Mouse (Mus musculus): ENCODE results near the gene Fibcd1. TPM values are rescaled to one million over a fixed set of nuclear protein-coding genes. Genes with fewer than 3 reads are reported as not detected.
A peak's percentile ranks its signal among the peaks of the same experiment; 100 is the strongest.

Gene Fibcd1
- total RNA-seq (2021): not detected
- long read RNA-seq, experiment 1: 0 reads
- long read RNA-seq, experiment 2, partial matches to known transcripts: 0 of 1 reads
- long read RNA-seq, experiment 2, other reads (novel, unspliced or antisense): 1 of 1 reads

DNA sequence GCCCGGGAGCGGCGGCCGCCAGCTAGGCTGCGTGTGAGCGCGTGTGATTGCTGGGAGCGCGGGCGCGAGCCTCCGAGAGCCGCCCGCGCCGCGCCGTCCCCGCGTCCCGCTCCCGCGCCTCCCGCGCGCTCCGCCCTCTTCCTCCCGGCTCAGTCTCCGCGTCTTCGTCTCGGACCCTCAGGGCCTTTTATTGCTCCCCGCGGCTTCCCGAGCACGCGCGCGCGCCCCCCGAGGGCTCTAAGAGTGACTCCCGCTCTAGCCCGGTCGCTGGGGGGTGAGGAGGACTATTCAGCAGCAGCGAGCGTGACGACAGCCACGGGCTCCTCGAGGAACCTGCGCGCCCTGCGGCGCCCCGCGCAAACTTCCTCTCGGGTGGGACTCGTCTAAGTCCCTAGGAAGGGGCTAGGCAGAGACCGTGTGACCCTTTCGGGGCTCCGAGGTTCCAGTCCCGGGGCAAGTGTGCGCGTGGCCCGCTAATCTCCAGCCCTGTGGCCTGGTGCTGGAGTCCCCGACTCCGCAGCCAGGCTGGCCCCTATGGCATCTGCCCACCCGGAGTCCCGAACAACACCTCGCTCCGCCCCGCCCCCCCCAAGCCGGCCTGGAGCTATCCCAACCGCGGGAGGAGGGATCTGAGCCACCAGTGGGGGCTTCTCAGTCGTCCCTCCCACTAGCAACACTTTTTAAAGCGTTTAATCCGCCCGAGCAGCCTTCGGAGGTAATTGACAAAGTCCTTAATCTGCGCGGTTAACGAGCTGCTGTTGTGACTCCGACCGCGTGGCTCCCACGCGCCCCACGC is at the start of gene Fibcd1:
Gene Fibcd1, minus strand, starts transcription at position 110 of the 796 bp plus-strand sequence.
- intact Hi-C loops (cut with DNase I): no loop called here

GRCm38 (mm10) chr2:31894221-31894870 is 48.5 kb upstream of the Fibcd1 start:
- intact Hi-C loops (cut with DNase I): no loop called here
- DNase-seq: peak in 1 of 2 experiments; percentile 40

More for the DNA sequence above, at the start of gene Fibcd1:
- DNase-seq: no peak

DNA sequence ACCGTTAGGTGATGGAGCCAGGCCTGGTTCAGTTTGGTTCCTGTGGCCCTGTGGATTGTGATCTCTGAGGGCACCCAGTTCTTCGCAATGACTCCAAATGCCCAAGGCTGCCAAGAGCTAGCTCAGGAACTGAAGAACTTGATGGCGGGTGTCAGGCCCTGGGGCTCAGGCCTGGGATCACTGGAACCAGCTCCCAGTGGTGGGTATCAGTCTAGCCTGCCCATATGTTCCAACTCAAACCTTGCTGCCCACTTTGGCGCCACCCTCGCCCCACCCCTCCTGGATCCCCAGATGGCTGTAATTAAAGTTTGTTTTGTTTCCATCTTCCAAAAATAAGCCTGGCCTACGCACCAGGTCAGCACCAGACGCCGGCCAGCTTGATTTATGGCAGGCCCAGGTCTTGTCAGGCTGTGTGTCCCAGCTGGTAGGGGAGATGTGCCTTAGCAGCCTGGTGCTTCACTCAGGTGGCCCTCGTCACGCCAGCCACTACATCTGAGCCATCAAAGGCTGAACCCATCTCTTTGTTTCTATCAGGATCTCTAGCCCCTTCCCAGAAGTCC is 47.4 kb upstream of the Fibcd1 start:
- DNase-seq: peak; percentile 23 to 39
- intact Hi-C loops (cut with DNase I): no loop called here

DNA sequence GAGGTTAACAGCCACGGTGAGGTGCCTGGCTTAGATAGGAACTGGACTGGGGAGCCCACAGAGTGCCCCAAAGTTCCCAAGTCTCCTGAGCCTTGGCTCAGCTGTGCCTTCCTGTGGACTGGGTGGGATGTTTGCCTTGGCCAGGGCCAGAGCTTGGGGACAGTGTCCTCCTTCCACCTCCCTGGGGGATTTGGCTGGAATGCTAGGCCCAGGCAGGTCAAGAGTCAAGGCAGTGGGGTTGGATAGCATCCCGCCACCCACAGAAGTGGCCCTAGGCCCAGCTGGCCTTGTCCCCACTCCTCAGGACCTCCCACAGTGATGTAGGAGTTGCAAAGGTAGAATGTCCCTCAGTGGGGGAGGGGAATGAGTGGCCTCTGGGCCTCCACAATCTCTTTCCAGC is 45.4 kb upstream of the Fibcd1 start:
- no peak for DNase-seq
- intact Hi-C loops (cut with DNase I): no loop called here

- no peak for DNase-seq
- intact Hi-C loops (cut with DNase I): no loop called here
These were observed 43.1 kb upstream of the Fibcd1 start for GRCm38 (mm10) chr2:31888871-31889270.

DNA sequence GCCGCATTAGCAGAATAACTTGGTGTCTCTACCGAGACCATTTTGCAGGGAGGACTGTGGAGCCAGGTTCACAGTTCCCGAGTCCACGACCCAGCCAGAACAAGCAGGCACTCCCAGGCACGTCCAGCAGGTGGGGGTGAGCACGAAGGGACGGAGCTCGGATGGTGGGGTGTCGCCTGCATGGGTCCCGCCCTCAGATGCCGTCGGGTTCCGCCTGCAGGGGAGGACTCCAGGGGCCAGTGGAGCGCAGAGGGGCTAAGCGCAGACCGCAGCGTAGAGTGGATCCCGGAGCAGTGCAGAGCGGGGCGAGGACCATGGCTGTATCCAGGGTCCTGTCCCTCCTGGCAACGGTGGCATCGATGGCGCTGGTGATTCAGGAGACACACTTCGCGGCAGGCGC is 41.2 kb upstream of the Fibcd1 start, which contains the start of gene Lamc3:
Gene Lamc3, plus strand, starts transcription at position 262 of the 400 bp plus-strand sequence.
- peak; percentile 44 to 53 for DNase-seq
- intact Hi-C loops (cut with DNase I): loop anchor here (1.0 kb wide), 1 partner anchor 27 kb away; no protein-coding TSS in a partner anchor

DNA sequence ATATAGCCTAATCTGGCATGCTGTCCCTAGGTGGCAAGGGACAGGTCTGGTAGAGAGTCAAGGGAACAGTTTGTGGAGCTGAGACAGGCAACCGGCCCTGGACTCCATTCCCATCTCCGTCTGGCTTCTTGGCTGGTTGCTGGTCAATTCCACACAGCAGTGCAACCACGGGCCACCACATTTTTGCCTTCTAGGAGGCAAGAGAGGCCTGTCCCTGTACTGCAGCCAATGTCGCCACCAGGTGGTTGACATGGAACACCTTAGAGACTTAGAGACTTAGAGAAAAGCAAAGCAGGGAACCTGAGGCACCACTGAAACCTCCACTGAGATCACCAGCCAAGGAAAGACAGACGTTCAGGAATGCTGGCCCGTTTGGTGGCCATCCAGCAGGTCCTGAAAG is 39.0 kb upstream of the Fibcd1 start:
- intact Hi-C loops (cut with DNase I): loop anchor here (2.0 kb wide), 1 partner anchor 70 kb away; no protein-coding TSS in a partner anchor
- DNase-seq: no peak

- DNase-seq: no peak
- intact Hi-C loops (cut with DNase I): no loop called here
These were observed 37.3 kb upstream of the Fibcd1 start for GRCm38 (mm10) chr2:31883061-31883460.

GRCm38 (mm10) chr2:31880868-31881267 is 35.1 kb upstream of the Fibcd1 start:
- intact Hi-C loops (cut with DNase I): no loop called here
- DNase-seq: no peak

- intact Hi-C loops (cut with DNase I): no loop called here
These were observed 32.8 kb upstream of the Fibcd1 start for GRCm38 (mm10) chr2:31878610-31879009.

GRCm38 (mm10) chr2:31876446-31876845 is 30.6 kb upstream of the Fibcd1 start:
- intact Hi-C loops (cut with DNase I): no loop called here
- no peak for DNase-seq

More at GRCm38 (mm10) chr2:31878610-31879009, 32.8 kb upstream of the Fibcd1 start:
- DNase-seq: no peak

DNA sequence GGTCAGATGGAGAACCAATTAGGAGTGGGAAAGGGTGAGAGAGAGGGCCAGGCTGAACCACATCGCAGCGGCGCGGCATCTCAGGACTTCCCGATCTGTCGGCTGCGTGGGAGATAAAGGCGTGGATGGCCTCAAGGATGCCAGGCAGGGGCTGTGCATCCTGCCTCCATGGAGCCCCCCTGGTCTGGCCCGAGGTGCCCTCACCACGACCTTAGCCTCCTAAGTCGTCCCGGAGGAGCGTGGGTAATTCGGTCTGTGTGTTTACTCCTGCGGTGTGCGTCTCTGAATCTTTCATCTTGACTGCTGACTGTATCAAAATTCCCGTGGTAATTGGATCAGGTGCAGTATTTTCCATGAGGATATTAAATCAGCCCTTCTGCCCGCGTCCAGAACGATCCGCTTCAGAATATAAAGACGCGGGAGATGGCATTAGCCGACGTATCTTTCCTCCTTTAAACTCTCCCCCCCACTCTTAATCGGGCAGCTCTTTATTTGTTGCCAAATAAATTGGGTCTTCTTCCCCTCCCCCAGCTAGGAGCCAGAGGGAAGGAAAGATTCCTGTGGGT is 28.6 kb upstream of the Fibcd1 start:
- intact Hi-C loops (cut with DNase I): no loop called here
- no peak for DNase-seq

- intact Hi-C loops (cut with DNase I): no loop called here
These were observed 24.9 kb upstream of the Fibcd1 start for GRCm38 (mm10) chr2:31870683-31871082.

DNA sequence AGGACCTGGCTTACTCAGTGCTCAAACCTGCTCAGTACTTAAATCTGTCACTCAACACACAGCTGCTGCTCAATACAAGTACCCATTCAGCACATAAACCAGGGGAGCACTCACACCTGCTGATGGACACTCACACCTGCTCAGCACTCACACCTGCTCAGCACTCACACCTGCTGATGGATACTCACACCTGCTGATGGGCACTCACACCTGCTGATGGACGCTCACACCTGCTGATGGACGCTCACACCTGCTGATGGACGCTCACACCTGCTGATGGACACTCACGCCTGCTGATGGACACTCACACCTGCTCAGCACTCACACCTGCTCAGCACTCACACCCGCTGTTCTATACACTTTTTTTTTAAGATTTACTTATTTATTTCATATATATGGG is 23.9 kb upstream of the Fibcd1 start:
- intact Hi-C loops (cut with DNase I): no loop called here
- DNase-seq: no peak

More at GRCm38 (mm10) chr2:31870683-31871082, 24.9 kb upstream of the Fibcd1 start:
- no peak for DNase-seq

DNA sequence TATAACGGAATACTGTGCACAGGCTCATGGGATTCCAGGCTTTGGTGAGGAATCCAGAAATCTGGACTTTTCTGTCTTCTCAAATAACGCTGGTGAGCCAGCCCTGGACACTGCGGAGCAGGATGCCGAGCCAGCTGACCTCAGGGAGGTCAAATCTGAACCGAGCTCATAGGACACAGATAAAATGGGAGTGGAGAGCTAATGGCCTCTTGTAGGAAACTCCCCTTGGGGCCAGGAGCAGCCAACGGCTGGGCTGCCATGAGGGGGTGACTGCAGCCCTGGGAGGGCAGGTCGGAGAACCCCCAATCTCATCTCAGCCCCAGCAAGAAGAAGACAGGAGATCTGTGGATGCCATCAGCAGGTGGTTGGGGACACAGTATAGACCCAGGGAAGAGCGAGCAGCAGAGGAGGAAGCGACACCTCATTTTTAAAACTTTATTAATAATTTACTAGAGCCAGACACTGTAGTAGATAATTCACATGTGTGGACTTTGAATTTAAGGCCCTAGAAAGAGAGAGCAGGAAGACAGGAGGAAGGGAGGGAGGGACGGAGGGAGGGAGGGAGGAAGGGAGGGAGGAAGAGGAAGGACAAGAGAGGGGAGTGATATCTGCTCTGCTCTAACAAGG is 22.8 kb upstream of the Fibcd1 start:
- intact Hi-C loops (cut with DNase I): no loop called here
- DNase-seq: no peak

GRCm38 (mm10) chr2:31867773-31868537 is 22.1 kb upstream of the Fibcd1 start:
- intact Hi-C loops (cut with DNase I): no loop called here
- DNase-seq: no peak

GRCm38 (mm10) chr2:31865794-31866193 is 20.0 kb upstream of the Fibcd1 start:
- intact Hi-C loops (cut with DNase I): no loop called here
- DNase-seq: no peak

- intact Hi-C loops (cut with DNase I): no loop called here
- no peak for DNase-seq
These were observed 19.5 kb upstream of the Fibcd1 start for GRCm38 (mm10) chr2:31865322-31865721.

GRCm38 (mm10) chr2:31864891-31865290 is 19.1 kb upstream of the Fibcd1 start:
- intact Hi-C loops (cut with DNase I): no loop called here

GRCm38 (mm10) chr2:31863766-31864165 is 18.0 kb upstream of the Fibcd1 start:
- DNase-seq: no peak
- intact Hi-C loops (cut with DNase I): no loop called here

More at GRCm38 (mm10) chr2:31864891-31865290, 19.1 kb upstream of the Fibcd1 start:
- DNase-seq: no peak
